Mouse (Mus musculus) neural tube, embryonic 11.5 days (tissue): ENCODE measurements at regions not wholly inside any gene's neighbourhood (a gene's known extent, or its start where the extent isn't known, plus 50 kb on each side); places are given as distances from the start of the nearest gene placed in this dataset.

Experiments
- ATAC-seq: fragments of 200-750 bp; cut with Nextera tagmentation; 2 replicates; pipeline ENCODE4 v1.8.0; 2017; ENCODE audit warnings: moderate number of reproducible peaks, mild to moderate bottlenecking, moderate TSS enrichment, moderate library complexity; ENCODE audit not compliant: insufficient read depth, low FRiP score, low TSS enrichment
- DNase-seq: peaks from one replicate; pipeline ENCODE4 v3.0.0-alpha.2; 2015; ENCODE audit warnings: low spot score
- H3K27ac ChIP-seq: fragments of 300-500 bp; sonication (generic); 2 replicates; pipeline ENCODE4 v1.5.1; 2014; ENCODE audit warnings: low read depth, mild to moderate bottlenecking, low read length
- H3K27me3 ChIP-seq: fragments of 300-500 bp; sonication (generic); 2 replicates; pipeline ENCODE4 v1.6.1; 2014; ENCODE audit warnings: mild to moderate bottlenecking, low read length, mixed read lengths; ENCODE audit not compliant: control insufficient read depth, insufficient read depth
- H3K36me3 ChIP-seq: fragments of 300-500 bp; sonication (generic); 2 replicates; pipeline ENCODE4 v1.6.1; 2014; ENCODE audit warnings: mild to moderate bottlenecking, low read length, moderate library complexity, mixed read lengths; ENCODE audit not compliant: control insufficient read depth, insufficient read depth
- H3K4me1 ChIP-seq: fragments of 300-500 bp; sonication (generic); 2 replicates; pipeline ENCODE4 v1.6.1; 2014; ENCODE audit warnings: low read length, mixed read lengths; ENCODE audit not compliant: control insufficient read depth, insufficient read depth
- H3K4me2 ChIP-seq: fragments of 300-500 bp; sonication (generic); 2 replicates; pipeline ENCODE4 v1.6.1; 2014; ENCODE audit warnings: low read depth, mild to moderate bottlenecking, moderate library complexity
- H3K4me3 ChIP-seq: fragments of 300-500 bp; sonication (generic); 2 replicates; pipeline ENCODE4 v1.5.1; 2014; ENCODE audit warnings: low read depth, low read length
- H3K9ac ChIP-seq: fragments of 300-500 bp; sonication (generic); 2 replicates; pipeline ENCODE4 v1.6.1; 2014; ENCODE audit warnings: mild to moderate bottlenecking, low read length
- H3K9me3 ChIP-seq: fragments of 300-500 bp; sonication (generic); 2 replicates; pipeline ENCODE4 v1.6.1; 2016; ENCODE audit warnings: low read length; ENCODE audit not compliant: control insufficient read depth
- WGBS: fragments of 180-500 bp; shearing (Covaris S2); extraction: QIAGEN DNeasy Blood & Tissue Kit; methylation state at CpG from one replicate; pipeline ENCODE4 v1.1.7; 2014; 5-methylcytosine and 5-hydroxymethylcytosine counted together

GRCm38 (mm10) chr16:87077385-87077784 lies 276.6 kb upstream of the N6amt1 start:
- no peak for DNase-seq

DNA sequence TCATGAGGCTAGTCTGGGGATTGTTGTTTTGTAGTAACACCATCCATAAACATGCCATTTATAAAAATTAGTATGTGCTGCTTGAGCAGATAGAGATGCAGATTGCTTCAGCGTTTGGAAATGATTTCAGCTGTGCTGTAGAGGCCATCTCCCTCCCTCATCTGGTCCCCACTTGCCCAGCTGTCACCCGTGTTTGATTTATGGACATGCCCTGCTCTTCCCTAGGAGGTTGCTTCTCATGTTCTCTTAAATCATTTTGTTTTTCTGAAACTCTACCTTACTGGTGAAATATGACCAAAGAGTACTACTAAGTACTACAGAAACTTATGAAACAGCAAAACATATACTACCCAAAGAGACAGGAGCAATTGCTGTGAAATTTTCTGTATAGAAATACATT lies 284.7 kb upstream of the N6amt1 start:
- no peaks in the 10 kb centered on the region for H3K9me3 ChIP-seq
- H3K36me3 ChIP-seq, result no peaks in the 10 kb centered on the region
- no peaks in the 10 kb centered on the region for H3K4me1 ChIP-seq
- no peak overlapping the region for H3K27ac ChIP-seq
- H3K9ac ChIP-seq, result no peak overlapping the region
- 48% methylated on average over 2 of the region's 2 CpGs for WGBS
- DNase-seq, result peak; percentile 29
- H3K4me3 ChIP-seq, result no peak overlapping the region
- no peaks in the 10 kb centered on the region for H3K27me3 ChIP-seq
- H3K4me2 ChIP-seq, result no peak overlapping the region
- ATAC-seq, result no peak

More at GRCm38 (mm10) chr16:87077385-87077784, 276.6 kb upstream of the N6amt1 start:
- WGBS, result 70% methylated on average over 2 of the region's 2 CpGs
- H3K4me2 ChIP-seq, result no peak overlapping the region
- H3K36me3 ChIP-seq, result no peaks in the 10 kb centered on the region
- no peaks in the 10 kb centered on the region for H3K9me3 ChIP-seq
- H3K27ac ChIP-seq, result no peak overlapping the region
- H3K4me1 ChIP-seq, result no peaks in the 10 kb centered on the region
- ATAC-seq, result no peak
- H3K27me3 ChIP-seq, result no peaks in the 10 kb centered on the region
- no peak overlapping the region for H3K9ac ChIP-seq
- no peak overlapping the region for H3K4me3 ChIP-seq

DNA sequence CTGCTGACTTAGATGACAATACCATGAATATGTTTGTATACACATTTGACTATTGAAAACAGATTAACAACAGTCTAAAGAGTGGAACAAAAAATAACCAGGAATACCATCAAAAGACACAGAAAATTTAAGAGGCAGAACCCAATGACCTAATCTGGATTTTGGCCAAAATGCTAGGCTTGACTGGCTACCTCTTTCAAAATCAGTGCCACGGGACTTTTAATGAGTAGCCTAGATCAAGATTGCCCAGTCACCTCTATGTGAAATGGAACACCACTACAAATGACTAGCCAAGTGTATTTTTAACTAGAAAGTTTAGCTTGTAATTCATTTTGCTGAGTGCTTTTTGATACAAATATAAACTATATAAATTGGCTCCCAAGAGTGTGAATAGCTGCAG lies 286.0 kb upstream of the N6amt1 start:
- DNase-seq, result no peak
- Histone ChIP-seq H3K9ac (no peak overlapping the region), H3K27me3 (no peaks in the 10 kb centered on the region), H3K4me1 (no peaks in the 10 kb centered on the region), H3K27ac (no peak overlapping the region), H3K4me2 (no peak overlapping the region), H3K4me3 (no peak overlapping the region), H3K9me3 (no peaks in the 10 kb centered on the region), H3K36me3 (no peaks in the 10 kb centered on the region)
- no peak for ATAC-seq
- WGBS, result 83% methylated on average over 1 of the region's 1 CpGs

DNA sequence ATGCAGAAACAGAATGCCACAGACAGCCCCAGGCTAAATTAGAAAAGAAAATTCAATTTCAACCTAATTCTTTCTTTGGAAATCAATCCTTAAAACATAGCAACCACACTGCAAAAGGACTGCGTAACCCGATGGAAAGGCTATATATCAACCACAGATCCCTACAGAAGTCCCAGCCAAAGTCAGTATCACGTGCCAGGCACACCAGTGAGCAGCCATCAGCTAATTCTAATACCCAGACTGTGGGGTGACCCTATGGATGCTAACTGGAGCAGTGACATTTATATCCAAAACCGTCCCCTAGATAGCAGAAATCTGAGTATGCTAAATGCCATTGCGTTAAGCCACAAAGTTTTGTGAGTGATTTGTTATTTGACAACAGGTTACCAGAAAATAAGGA lies 286.5 kb upstream of the N6amt1 start:
- WGBS, result 83% methylated on average over 5 of the region's 5 CpGs
- DNase-seq (no peak), ATAC-seq (no peak)
- Histone ChIP-seq H3K27ac (no peak overlapping the region), H3K4me1 (no peaks in the 10 kb centered on the region), H3K36me3 (no peaks in the 10 kb centered on the region), H3K4me2 (no peak overlapping the region), H3K9me3 (no peaks in the 10 kb centered on the region), H3K4me3 (no peak overlapping the region), H3K9ac (no peak overlapping the region), H3K27me3 (no peaks in the 10 kb centered on the region)

GRCm38 (mm10) chr16:87060473-87060872 lies 293.5 kb upstream of the N6amt1 start:
- no peaks in the 10 kb centered on the region for H3K9me3 ChIP-seq
- H3K4me3 ChIP-seq, result no peak overlapping the region
- ATAC-seq, result no peak
- no peak overlapping the region for H3K9ac ChIP-seq
- H3K36me3 ChIP-seq, result no peaks in the 10 kb centered on the region
- H3K4me1 ChIP-seq, result no peaks in the 10 kb centered on the region
- WGBS, result 92% methylated on average over 8 of the region's 8 CpGs
- DNase-seq, result no peak
- H3K4me2 ChIP-seq, result no peak overlapping the region
- H3K27ac ChIP-seq, result no peak overlapping the region
- no peaks in the 10 kb centered on the region for H3K27me3 ChIP-seq

- H3K36me3 ChIP-seq, result no peaks in the 10 kb centered on the region
- H3K27me3 ChIP-seq, result no peaks in the 10 kb centered on the region
- H3K4me2 ChIP-seq, result no peak overlapping the region
- no peak overlapping the region for H3K9ac ChIP-seq
- H3K4me1 ChIP-seq, result no peaks in the 10 kb centered on the region
- DNase-seq (no peak), ATAC-seq (no peak)
- no peak overlapping the region for H3K27ac ChIP-seq
- no peaks in the 10 kb centered on the region for H3K9me3 ChIP-seq
- 71% methylated on average over 8 of the region's 8 CpGs for WGBS
- H3K4me3 ChIP-seq, result no peak overlapping the region
Observed at GRCm38 (mm10) chr16:87049741-87050383, 304.1 kb upstream of the N6amt1 start.

- no peak overlapping the region for H3K27ac ChIP-seq
- no peak overlapping the region for H3K4me3 ChIP-seq
- H3K36me3 ChIP-seq, result no peaks in the 10 kb centered on the region
- 57% methylated on average over 5 of the region's 5 CpGs for WGBS
- no peaks in the 10 kb centered on the region for H3K4me1 ChIP-seq
- no peak overlapping the region for H3K9ac ChIP-seq
- no peaks in the 10 kb centered on the region for H3K9me3 ChIP-seq
- ATAC-seq, result no peak
- no peaks in the 10 kb centered on the region for H3K27me3 ChIP-seq
- no peak overlapping the region for H3K4me2 ChIP-seq
- no peak for DNase-seq
Observed at GRCm38 (mm10) chr16:87044773-87045561, 309.0 kb upstream of the N6amt1 start.

- no peak for DNase-seq
- no peak overlapping the region for H3K4me3 ChIP-seq
- no peak for ATAC-seq
- no peaks in the 10 kb centered on the region for H3K4me1 ChIP-seq
- no peak overlapping the region for H3K27ac ChIP-seq
- no peak overlapping the region for H3K9ac ChIP-seq
- no peaks in the 10 kb centered on the region for H3K27me3 ChIP-seq
- no peaks in the 10 kb centered on the region for H3K36me3 ChIP-seq
- H3K4me2 ChIP-seq, result no peak overlapping the region
- H3K9me3 ChIP-seq, result no peaks in the 10 kb centered on the region
Observed at GRCm38 (mm10) chr16:87043689-87044088, 310.3 kb upstream of the N6amt1 start.

DNA sequence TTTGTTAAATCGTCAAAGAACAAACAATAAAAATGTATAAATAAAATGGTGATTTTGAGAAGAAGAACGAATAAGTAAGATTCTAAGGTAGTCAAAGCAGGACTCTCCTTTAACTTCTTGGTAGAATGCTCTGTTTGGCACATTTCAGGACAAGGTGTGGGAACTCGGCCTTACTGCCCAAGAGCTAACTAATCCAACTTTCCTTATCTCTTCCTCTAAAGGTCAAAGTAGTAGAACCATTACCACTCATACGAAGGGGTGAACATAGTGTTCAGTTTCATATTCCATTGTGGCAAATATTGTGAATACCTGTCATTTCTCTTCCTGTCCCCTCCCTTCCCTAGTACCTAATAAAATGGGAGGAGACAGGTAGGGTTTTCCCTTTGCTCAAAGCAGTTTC lies 313.6 kb upstream of the N6amt1 start:
- Histone ChIP-seq H3K4me3 (no peak overlapping the region), H3K9ac (no peak overlapping the region), H3K27ac (no peak overlapping the region), H3K4me1 (no peaks in the 10 kb centered on the region), H3K36me3 (no peaks in the 10 kb centered on the region), H3K4me2 (no peak overlapping the region), H3K27me3 (no peaks in the 10 kb centered on the region), H3K9me3 (no peaks in the 10 kb centered on the region)
- ATAC-seq (no peak), DNase-seq (no peak)
- 92% methylated on average over 4 of the region's 4 CpGs for WGBS
